Comparison of ENCODE assay signal across 30 mouse cellular contexts in genomic region chr1:77975941-77976340, GRCm38 (mm10).
"Had no signal": no experiment of that assay in that cellular context is flagged by ENCODE, and none has a peak within 500 bp of the region (broad histone marks: within the 10 kb centered on the region; RNA-seq: fewer than 3 reads in every experiment).

No protein-coding gene starts in this region.

- DNase-seq: heart, postnatal 10 days; heart, postnatal 14 days; heart, postnatal 36 days; heart, postnatal 4 days; kidney, adult 11 months; kidney, adult 18-20 months; kidney, adult 2 months; kidney, adult 8-10 months; kidney, adult 9 months; kidney, postnatal 10 days; kidney, postnatal 14 days; kidney, postnatal 25 days; kidney, postnatal 36 days; kidney, postnatal 4 days; layer of hippocampus, adult 9-11 months; layer of hippocampus, postnatal 36 days had no signal

- H3K27ac ChIP-seq: heart, embryonic 10.5 days; heart, embryonic 13.5 days; heart, embryonic 15.5 days; hindbrain, embryonic 10.5 days; hindbrain, embryonic 12.5 days; hindbrain, embryonic 13.5 days; hindbrain, embryonic 14.5 days; hindbrain, embryonic 15.5 days; hindbrain, postnatal 0 days; intestine, embryonic 15.5 days; kidney, embryonic 15.5 days; kidney, postnatal 0 days; layer of hippocampus, adult 2 months had no signal

- H3K4me3 ChIP-seq: heart, embryonic 10.5 days; heart, embryonic 12.5 days; heart, embryonic 13.5 days; heart, embryonic 15.5 days; hindbrain, embryonic 10.5 days; hindbrain, embryonic 12.5 days; hindbrain, embryonic 13.5 days; hindbrain, embryonic 15.5 days; intestine, embryonic 15.5 days; kidney, embryonic 15.5 days; layer of hippocampus, adult 2 months had no signal

- H3K36me3 ChIP-seq: heart, embryonic 10.5 days; heart, embryonic 12.5 days; heart, embryonic 13.5 days; heart, embryonic 15.5 days; hindbrain, embryonic 10.5 days; hindbrain, embryonic 12.5 days; hindbrain, embryonic 13.5 days; hindbrain, embryonic 15.5 days; intestine, embryonic 15.5 days; kidney, embryonic 15.5 days had no signal

- H3K27me3 ChIP-seq: intestine, embryonic 15.5 days had no signal

- H3K4me1 ChIP-seq: heart, embryonic 10.5 days; heart, embryonic 12.5 days; heart, embryonic 15.5 days; intestine, embryonic 15.5 days had no signal
